Mouse (Mus musculus): ENCODE results near the gene Ecpas. TPM values are rescaled to one million over a fixed set of nuclear protein-coding genes. Genes with fewer than 3 reads are reported as not detected.

Ecpas gene
- total RNA-seq, 2 experiments from 2014 or later: 205 to 221 TPM

Other genes with a start within 250 kb of the Ecpas start
- gene Olfr267, start 125.0 kb downstream of the Ecpas start, total RNA-seq (2021): not detected
- under 1 TPM; 0.15 to 0.39 TPM for gene Zkscan16, start 30.9 kb upstream of the Ecpas start, total RNA-seq (2021)
- gene Ptgr1, start 74.4 kb upstream of the Ecpas start, total RNA-seq (2021): 1 to 10 TPM; 3.0 to 3.7 TPM
- 10 to 100 TPM; 19.8 to 22.3 TPM for gene Dnajc25, start 82.3 kb upstream of the Ecpas start, total RNA-seq (2021)
- 1 to 10 TPM; 4.2 to 4.4 TPM for gene Gm20503, start 90.5 kb upstream of the Ecpas start, total RNA-seq (2021)
- 10 to 100 TPM; 13.4 to 15.5 TPM for gene Gng10, start 122.3 kb upstream of the Ecpas start, total RNA-seq (2021)
- not detected for gene AI481877, start 226.2 kb upstream of the Ecpas start, total RNA-seq (2021)